Mouse (Mus musculus) cerebellum, adult 18-20 months (tissue): ENCODE results near the gene Luc7l3.
A peak's percentile ranks its signal among the peaks of the same experiment; 100 is the strongest.
"Not testable (repeated sequence)": the region's sequence is repeated elsewhere in the genome, so short reads cannot be mapped to it uniquely, and the experiment has no call there.

Experiments
- DNase-seq, 2 experiments: peaks; one replicate each; pipeline ENCODE4 v3.0.0; 2021

Luc7l3 gene

DNA sequence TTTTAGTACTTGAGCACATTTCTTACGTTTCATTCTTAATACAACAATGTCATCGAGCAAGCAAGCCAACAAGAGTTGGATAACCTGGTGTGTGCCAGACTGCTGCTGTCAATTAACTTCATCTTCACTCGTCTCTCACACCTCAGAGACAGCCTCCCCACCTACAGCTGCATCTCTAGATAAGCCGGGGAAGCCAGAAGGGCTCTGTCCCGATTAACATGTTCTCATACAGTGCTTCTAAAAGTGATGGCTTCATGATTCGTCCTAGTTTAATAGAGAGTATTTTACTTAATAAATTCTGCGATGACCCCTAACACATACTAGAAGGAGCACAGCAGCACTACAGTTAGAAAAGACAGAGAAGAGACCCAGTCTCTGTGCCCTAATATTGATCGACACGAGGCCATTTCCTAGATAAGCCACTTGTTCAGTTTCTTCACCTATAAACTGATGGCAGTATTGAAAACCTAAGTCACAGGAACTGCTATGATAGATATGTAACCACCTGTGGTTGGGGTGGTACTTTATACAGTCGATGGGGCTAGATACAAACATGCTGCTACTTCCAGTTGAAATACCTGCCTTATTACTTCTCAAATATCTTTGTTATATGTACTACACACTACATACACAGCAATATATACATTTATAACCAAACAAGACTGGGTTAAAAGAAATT lies 31.6 kb downstream of the Luc7l3 start:
- no peak for DNase-seq

GRCm38 (mm10) chr11:94287105-94287504 lies 34.7 kb downstream of the Luc7l3 start:
- no peak for DNase-seq

GRCm38 (mm10) chr11:94285886-94286574 lies 35.8 kb downstream of the Luc7l3 start:
- DNase-seq, result no peak

DNA sequence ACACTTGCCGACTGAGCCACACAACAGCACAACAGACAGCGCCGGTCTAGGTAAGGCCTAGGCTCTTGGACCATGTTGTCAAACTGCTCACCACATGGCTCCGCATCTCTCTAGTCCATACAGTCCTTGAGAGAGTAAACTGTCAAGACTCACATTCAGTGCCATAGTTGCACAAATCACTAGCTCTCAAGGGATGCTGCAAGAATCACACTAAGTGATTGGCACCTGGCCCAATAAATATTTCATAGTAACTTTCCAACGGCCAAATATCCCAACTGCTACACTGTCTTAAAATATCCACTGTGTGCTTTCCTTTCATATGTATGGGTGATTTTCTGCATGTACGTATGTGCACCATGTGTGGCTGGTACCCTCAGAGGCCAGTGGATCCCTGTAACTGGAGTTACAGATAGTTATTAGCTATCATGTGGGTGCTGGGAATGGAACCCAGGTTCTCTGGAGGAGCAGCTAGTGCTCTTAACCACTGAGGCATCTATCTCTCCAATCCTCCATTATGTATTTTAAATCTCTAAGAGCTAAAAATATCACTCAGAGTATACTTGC lies 38.2 kb downstream of the Luc7l3 start:
- DNase-seq, result no peak

DNA sequence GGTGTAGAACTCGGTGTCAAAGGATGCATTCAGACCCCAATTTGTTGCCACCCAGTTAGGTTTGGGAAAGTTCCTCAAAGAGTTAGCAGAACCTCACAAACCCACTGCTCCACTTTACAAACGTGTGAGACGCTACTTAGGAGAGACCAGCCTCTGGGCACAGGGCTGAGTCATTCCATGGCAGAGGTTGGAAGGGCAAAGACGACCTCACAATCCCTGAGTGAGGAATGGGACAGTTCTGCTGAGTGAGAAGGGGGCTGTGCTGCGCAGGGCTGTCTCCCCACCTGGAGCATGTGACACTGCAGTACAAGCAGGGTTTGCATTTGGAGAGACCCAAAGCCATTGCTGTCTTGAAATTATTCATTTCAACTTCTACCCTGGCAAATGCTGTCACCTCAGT lies 39.5 kb downstream of the Luc7l3 start:
- no peak for DNase-seq

DNA sequence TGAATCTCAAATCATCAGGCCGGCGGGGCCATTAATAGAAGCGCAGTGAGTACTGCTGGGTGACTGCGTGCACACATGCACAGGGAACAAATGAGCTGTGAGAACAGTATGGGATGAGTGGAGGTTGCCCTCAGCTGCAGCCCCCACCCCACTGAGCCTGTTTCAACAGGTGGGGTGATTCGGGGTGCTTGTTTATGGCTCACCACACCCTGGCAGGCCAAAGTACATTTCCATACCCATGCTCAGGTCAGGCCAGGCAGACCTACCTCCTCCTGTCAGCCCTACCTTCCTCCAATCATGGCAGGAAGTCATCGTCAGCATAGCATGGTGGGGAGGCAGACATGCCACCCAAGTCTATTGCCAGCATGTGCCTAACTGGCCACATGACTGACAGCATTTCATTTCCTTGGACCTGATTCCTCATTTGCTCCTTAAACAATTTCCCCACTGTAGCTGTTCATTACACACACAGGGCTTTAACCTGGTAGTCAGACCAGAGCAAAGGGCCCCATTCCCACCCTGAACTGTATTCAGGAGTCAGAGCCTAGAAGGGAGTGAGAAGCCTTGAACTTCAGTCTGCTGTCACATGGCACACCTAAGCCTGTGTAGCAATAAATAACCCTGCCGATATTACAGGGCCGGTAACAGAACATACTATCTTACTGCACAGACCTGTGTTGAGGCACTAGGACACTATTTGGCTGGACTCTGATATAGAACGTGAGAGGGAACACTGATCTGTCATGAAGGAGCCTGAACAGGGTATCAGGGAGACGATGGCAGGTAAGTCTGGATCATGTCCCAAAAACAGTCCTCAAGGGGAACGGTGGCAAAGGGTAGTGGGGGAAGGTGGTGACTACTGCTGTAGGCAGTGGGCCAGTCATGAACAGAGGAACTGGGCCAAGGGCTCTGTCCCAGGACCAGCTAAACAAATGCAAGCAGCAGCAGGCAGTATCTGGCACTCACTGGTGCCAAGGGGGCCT lies 40.3 kb downstream of the Luc7l3 start, which contains the start of gene Gm21885:
Gm21885 (plus strand) TSS at position 675 of the 983 bp plus-strand sequence.
- DNase-seq, result no peak

- peak; percentile 95 to 97 for DNase-seq
Measured at GRCm38 (mm10) chr11:94276869-94277337, 44.9 kb downstream of the Luc7l3 start.

DNA sequence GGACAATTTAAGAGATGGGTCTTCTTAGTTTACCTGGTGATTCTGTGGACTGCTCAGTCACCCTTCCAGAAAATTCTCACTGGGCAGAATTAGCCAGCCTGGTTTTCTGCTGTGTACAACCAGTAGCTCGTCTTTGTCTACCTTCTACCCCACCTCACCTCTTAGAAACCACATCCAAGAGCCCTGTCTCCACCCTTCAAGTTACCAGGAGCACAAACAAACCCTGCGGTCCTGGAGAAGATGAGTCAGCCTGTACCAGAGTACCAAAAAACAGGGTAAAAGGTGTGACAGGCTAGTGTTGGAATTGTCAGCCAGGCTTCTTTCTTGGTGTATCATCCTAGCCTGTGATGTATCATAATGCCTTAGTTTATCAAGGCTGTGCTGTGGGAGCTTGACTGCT lies 46.1 kb downstream of the Luc7l3 start:
- DNase-seq, result no peak

- DNase-seq, result no peak
Measured at GRCm38 (mm10) chr11:94275226-94275625, 46.6 kb downstream of the Luc7l3 start.

- no peak for DNase-seq
Measured at GRCm38 (mm10) chr11:94274206-94274867, 47.5 kb downstream of the Luc7l3 start.

- no peak for DNase-seq
Measured at GRCm38 (mm10) chr11:94272960-94273927, 48.5 kb downstream of the Luc7l3 start.

- no peak for DNase-seq
Measured at GRCm38 (mm10) chr11:94271015-94271414, 50.8 kb downstream of the Luc7l3 start.

- no peak for DNase-seq
Measured at GRCm38 (mm10) chr11:94269906-94270305, 51.9 kb downstream of the Luc7l3 start.

- DNase-seq, result no peak
Measured at GRCm38 (mm10) chr11:94268761-94269160, 53.0 kb downstream of the Luc7l3 start.

GRCm38 (mm10) chr11:94266155-94266554 lies 55.6 kb downstream of the Luc7l3 start:
- not testable (repeated sequence) for DNase-seq

GRCm38 (mm10) chr11:94265134-94265785 lies 56.5 kb downstream of the Luc7l3 start:
- DNase-seq, result peak; percentile 73 to 77

DNA sequence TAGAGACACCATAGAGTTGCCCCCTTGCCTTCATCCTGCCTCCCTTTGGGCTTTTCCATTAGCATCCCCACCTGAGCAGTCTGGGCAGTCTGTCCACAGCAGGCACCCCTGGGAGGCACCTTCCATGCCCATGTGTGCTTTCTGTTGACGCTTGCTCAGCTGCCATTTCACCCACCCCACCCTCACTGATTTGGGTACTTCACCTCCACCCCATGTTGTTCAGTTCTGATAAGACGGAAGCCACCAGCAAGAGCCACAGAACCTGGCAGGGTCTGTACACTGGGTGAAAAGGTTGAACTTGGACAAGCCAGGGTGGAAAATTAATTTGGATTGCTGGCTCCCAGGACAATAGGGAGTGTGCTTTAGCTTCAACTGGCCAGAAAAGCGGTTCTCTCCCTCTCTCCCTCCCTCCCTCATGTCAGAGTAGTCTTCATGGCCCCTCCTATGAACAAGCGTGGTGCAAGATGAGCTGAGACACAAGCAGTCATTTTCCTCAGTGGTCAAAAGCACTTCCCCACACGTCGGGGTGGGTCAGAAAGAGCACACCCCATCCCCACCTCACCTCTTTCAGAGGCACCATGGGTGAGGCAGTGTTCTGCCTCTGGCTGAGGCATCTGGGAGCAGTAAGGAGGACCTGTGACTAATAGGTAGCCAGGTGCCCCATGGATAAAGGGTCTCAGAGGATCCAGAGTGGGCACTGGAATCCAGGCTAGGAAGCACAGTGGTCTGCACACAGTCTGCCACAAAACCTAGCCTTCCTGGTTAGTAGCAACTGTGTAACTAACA lies 60.0 kb downstream of the Luc7l3 start:
- DNase-seq, result no peak

DNA sequence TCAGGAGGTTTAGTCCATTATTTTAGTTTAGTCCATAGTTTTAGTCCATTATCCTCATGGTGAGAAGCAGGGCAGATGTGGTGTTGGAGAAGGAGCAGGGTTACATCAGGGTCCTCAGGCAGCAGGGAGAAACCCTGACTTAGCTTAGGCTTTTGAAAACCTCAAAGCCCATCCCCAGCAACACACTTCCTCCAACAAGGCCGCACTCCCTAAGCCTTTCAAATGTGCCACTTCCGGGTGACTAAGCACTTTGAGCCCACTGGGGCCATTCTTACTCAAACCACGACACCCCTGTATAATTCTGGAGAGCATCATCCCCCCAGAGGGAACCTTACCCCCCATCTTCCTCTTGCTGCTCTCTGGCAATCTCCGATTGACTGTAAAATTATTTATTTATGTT lies 62.0 kb downstream of the Luc7l3 start:
- no peak for DNase-seq

- DNase-seq, result no peak
Measured at GRCm38 (mm10) chr11:94257987-94258386, 63.8 kb downstream of the Luc7l3 start.

DNA sequence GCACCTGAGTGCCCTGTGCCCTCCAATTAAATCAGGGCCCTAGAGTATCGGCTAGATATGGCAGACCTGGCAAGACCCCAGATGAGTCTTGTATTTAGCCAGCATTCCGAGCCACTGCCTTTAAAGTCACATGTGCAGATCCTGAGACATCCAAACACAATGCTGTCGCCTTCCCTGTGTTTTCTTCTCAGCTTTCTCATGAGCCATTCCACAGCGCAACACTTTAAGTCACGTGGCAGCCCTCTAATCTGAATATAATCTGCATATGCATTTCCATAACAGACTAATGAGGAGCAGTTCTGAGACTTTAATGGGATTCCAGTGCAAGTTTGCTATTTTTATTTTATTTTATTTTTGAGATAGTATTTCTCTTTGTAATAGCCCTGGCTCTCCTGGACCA lies 66.1 kb downstream of the Luc7l3 start:
- no peak for DNase-seq
